Mouse (Mus musculus) heart, postnatal 0 days (tissue): ENCODE measurements around the gene Ethe1.

Source experiments
- CTCF ChIP-seq: IDR thresholded peaks from 2 replicates; pipeline ENCODE4 v1.5.1; 2016; ENCODE audit warnings: antibody characterized with exemption, control low read depth, low read depth
- EP300 ChIP-seq: IDR thresholded peaks from 2 replicates; pipeline ENCODE4 v1.6.1; 2016; ENCODE audit warnings: antibody characterized with exemption, low read depth

DNA sequence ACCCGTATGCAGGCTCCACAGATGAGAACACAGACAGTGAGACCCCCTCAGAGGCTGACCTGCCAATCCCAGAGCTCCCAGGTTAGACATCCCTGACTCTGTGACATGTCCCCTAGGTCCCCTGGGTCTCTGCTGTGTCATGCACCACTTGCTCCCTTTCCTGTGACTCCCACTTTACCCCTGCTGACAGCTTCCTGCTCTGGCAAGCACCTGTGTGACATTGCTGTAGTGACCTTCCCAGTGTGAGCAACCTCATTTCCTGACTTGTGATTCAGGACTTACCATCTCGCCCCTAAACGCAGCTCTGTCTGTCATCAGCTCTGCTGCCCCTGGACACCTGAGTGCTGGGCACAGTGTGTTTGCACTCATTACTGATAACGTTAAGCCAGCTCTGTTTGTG, 16.3 kb upstream of the Ethe1 start:
- TF ChIP-seq CTCF (no peak), EP300 (no peak)
